11 mouse cellular contexts compared by ENCODE assay signal in the genomic region with DNA sequence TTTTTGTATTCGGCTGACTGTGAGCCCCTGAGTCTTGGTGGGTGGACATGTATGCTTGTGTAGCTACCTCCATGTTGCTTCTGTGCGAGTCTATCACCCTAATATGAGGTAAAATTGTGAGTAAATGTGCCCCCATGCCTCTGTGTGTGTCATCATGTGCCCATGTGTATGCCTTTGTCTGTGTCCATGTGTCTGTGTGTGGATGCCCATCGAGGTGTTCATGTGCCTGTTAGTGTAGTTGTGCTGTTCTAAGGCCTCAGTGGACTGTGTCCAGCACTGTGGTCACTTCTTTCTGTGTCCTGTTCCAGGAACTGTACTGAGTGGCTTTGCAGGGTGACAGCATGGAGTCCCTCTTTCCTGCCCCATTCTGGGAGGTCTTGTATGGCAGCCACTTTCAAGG. TPM values are rescaled to one million over a fixed set of nuclear protein-coding genes. Genes with fewer than 3 reads are reported as not detected.
DNase-seq lines count a peak whose midpoint lies in the region; ATAC-seq and TF ChIP-seq lines count a peak whose summit lies in the region.
"Had no signal": no experiment of that assay in that cellular context is flagged by ENCODE, and none has a peak within 500 bp of the region (broad histone marks: within the 10 kb centered on the region; RNA-seq: fewer than 3 reads in every experiment).

No protein-coding gene starts in this region.

- no peaks in the 10 kb centered on the region for H3K9me3 ChIP-seq in heart, embryonic 15.5 days (replicated peaks)
- H3K9me3 ChIP-seq in embryonic facial prominence, embryonic 11.5 days (replicated peaks; ENCODE audit: control insufficient read depth, low read length): no peaks in the 10 kb centered on the region
- H3K9me3 ChIP-seq in forebrain, postnatal 0 days (ENCODE audit: low read length): no peaks in the 10 kb centered on the region
- H3K9me3 ChIP-seq in midbrain, embryonic 12.5 days: no peaks in the 10 kb centered on the region

- WGBS in heart, embryonic 15.5 days: 62% methylated on average over 3 of the region's 3 CpGs
- WGBS in embryonic facial prominence, embryonic 11.5 days: 74% methylated on average over 3 of the region's 3 CpGs
- WGBS in forebrain, postnatal 0 days: 45% methylated on average over 3 of the region's 3 CpGs
- WGBS in midbrain, embryonic 12.5 days: 69% methylated on average over 3 of the region's 3 CpGs

- TF ChIP-seq CTCF in forebrain, postnatal 0 days (IDR thresholded peaks at IDR 0.05; ENCODE audit: low read depth): no peak

- peak overlapping the region; percentile 36; the same call in 1 of the 2 replicates for H3K27ac ChIP-seq in heart, embryonic 15.5 days
- H3K27ac ChIP-seq in embryonic facial prominence, embryonic 11.5 days (replicated peaks; ENCODE audit: low read depth, low read length): no peak overlapping the region; the same call in 1 of the 2 replicates
- peak overlapping the region; percentile 77 for H3K27ac ChIP-seq in forebrain, postnatal 0 days (ENCODE audit: low read depth, low read length)
- peak overlapping the region; percentile 88 for H3K27ac ChIP-seq in midbrain, embryonic 12.5 days (replicated peaks)

- DNase-seq in heart, postnatal 4 days: no peak
- no peak for DNase-seq in embryonic facial prominence, embryonic 11.5 days (ENCODE audit: low spot score)
- peak; percentile 63 for DNase-seq in forebrain, postnatal 0 days
- DNase-seq in retina, postnatal 1 day: no peak
- no peak for DNase-seq in thymus, postnatal 4 days
- DNase-seq in kidney, postnatal 25 days: no peak
- DNase-seq: kidney, adult 8-10 months had no signal

- no peaks in the 10 kb centered on the region for H3K36me3 ChIP-seq in heart, embryonic 15.5 days
- H3K36me3 ChIP-seq in embryonic facial prominence, embryonic 11.5 days (replicated peaks; ENCODE audit: control insufficient read depth, insufficient read depth, low read depth, low read length): no peaks in the 10 kb centered on the region
- peaks cover 18% of the 10 kb centered on the region for H3K36me3 ChIP-seq in forebrain, postnatal 0 days (ENCODE audit: insufficient read depth)
- H3K36me3 ChIP-seq in midbrain, embryonic 12.5 days: peaks cover 16% of the 10 kb centered on the region

- H3K4me3 ChIP-seq in heart, embryonic 15.5 days: peak overlapping the region; percentile 38
- H3K4me3 ChIP-seq in embryonic facial prominence, embryonic 11.5 days (ENCODE audit: low read depth, low read length): peak overlapping the region; percentile 17; the same call in 1 of the 2 replicates
- H3K4me3 ChIP-seq in forebrain, postnatal 0 days (ENCODE audit: low read depth, low read length): peak overlapping the region; percentile 48
- peak overlapping the region; percentile 45 for H3K4me3 ChIP-seq in midbrain, embryonic 12.5 days

- no peak for ATAC-seq in heart, embryonic 15.5 days (replicated peaks; ENCODE audit: insufficient number of reproducible peaks, insufficient read depth, low FRiP score, low read depth)
- ATAC-seq in embryonic facial prominence, embryonic 11.5 days (replicated peaks; ENCODE audit: insufficient number of reproducible peaks, low FRiP score, low TSS enrichment, low read depth): no peak; the same call in 1 of the 2 replicates
- peak; percentile 34 for ATAC-seq in forebrain, postnatal 0 days
- peak; percentile 21 for ATAC-seq in midbrain, embryonic 12.5 days (ENCODE audit: low FRiP score, low read depth)

- peaks cover 13% of the 10 kb centered on the region for H3K4me1 ChIP-seq in heart, embryonic 15.5 days (replicated peaks)
- H3K4me1 ChIP-seq in embryonic facial prominence, embryonic 11.5 days (ENCODE audit: control insufficient read depth, insufficient read depth, low read length): no peaks in the 10 kb centered on the region
- H3K4me1 ChIP-seq in forebrain, postnatal 0 days (ENCODE audit: insufficient read depth): peaks cover 13% of the 10 kb centered on the region
- peaks cover 40% of the 10 kb centered on the region for H3K4me1 ChIP-seq in midbrain, embryonic 12.5 days

- H3K27me3 ChIP-seq in heart, embryonic 15.5 days: no peaks in the 10 kb centered on the region
- no peaks in the 10 kb centered on the region for H3K27me3 ChIP-seq in embryonic facial prominence, embryonic 11.5 days (ENCODE audit: control insufficient read depth, insufficient read depth, low read length)
- no peaks in the 10 kb centered on the region for H3K27me3 ChIP-seq in forebrain, postnatal 0 days (ENCODE audit: insufficient read depth, low read length)
- no peaks in the 10 kb centered on the region for H3K27me3 ChIP-seq in midbrain, embryonic 12.5 days

- H3K4me2 ChIP-seq in heart, embryonic 15.5 days: peak overlapping the region; percentile 57
- peak overlapping the region; percentile 36 for H3K4me2 ChIP-seq in embryonic facial prominence, embryonic 11.5 days (ENCODE audit: low read depth, low read length)
- peak overlapping the region; percentile 68 for H3K4me2 ChIP-seq in forebrain, postnatal 0 days (ENCODE audit: low read depth)
- H3K4me2 ChIP-seq in midbrain, embryonic 12.5 days (replicated peaks): peak overlapping the region; percentile 53

- peak overlapping the region; percentile 28; the same call in 1 of the 2 replicates for H3K9ac ChIP-seq in heart, embryonic 15.5 days
- peak overlapping the region; percentile 33; the same call in 1 of the 2 replicates for H3K9ac ChIP-seq in embryonic facial prominence, embryonic 11.5 days (replicated peaks; ENCODE audit: low read length)
- H3K9ac ChIP-seq in forebrain, postnatal 0 days: peak overlapping the region; percentile 71
- H3K9ac ChIP-seq in midbrain, embryonic 12.5 days (replicated peaks): peak overlapping the region; percentile 57

RNA-seq across cellular contexts. Expression of gene Oprl1, which starts 0.6 kb away (rescaled TPM):
- polyA plus RNA-seq in heart, embryonic 15.5 days (2015; fragmentation: Nextera tagmentation; extraction: Ambion mirVana): 1.8 and 3.0 TPM in 2 replicates
- total RNA-seq in heart, postnatal 4 days (2021): under 1 TPM; 0.24 to 0.54 TPM
- polyA plus RNA-seq in embryonic facial prominence, embryonic 11.5 days (2014; fragmentation: Nextera tagmentation; extraction: Ambion mirVana): 4.6 and 6.1 TPM in 2 replicates
- 114 and 134 TPM in 2 replicates for total RNA-seq in forebrain, postnatal 0 days (2014; rRNA removed)
- polyA plus RNA-seq in forebrain, postnatal 0 days (2015; fragmentation: Nextera tagmentation; extraction: Ambion mirVana): 51.3 and 62.5 TPM in 2 replicates
- 41.8 and 42.5 TPM in 2 replicates for polyA plus RNA-seq in midbrain, embryonic 12.5 days (2016; fragmentation: Nextera tagmentation; extraction: Ambion mirVana)

RNA-seq across cellular contexts. Expression of gene Lkaaear1, which starts 17.1 kb away (rescaled TPM):
- not detected in 2 replicates for polyA plus RNA-seq in heart, embryonic 15.5 days (2015; fragmentation: Nextera tagmentation; extraction: Ambion mirVana)
- total RNA-seq in heart, postnatal 4 days (2021): not detected
- not detected in 2 replicates for polyA plus RNA-seq in embryonic facial prominence, embryonic 11.5 days (2014; fragmentation: Nextera tagmentation; extraction: Ambion mirVana)
- total RNA-seq in forebrain, postnatal 0 days (2014; rRNA removed): not detected in 2 replicates
- polyA plus RNA-seq in forebrain, postnatal 0 days (2015; fragmentation: Nextera tagmentation; extraction: Ambion mirVana): not detected in 2 replicates
- not detected in 2 replicates for polyA plus RNA-seq in midbrain, embryonic 12.5 days (2016; fragmentation: Nextera tagmentation; extraction: Ambion mirVana)
- total RNA-seq: left cerebral cortex, postnatal 4 days; megakaryocyte-erythroid progenitor cell, adult 5-6 weeks had no signal

RNA-seq across cellular contexts. Expression of gene Rgs19, which starts 21.6 kb away (rescaled TPM):
- polyA plus RNA-seq in heart, embryonic 15.5 days (2015; fragmentation: Nextera tagmentation; extraction: Ambion mirVana): 30.9 and 45.3 TPM in 2 replicates
- total RNA-seq in heart, postnatal 4 days (2021): 10 to 100 TPM; 11.3 to 15.8 TPM
- polyA plus RNA-seq in embryonic facial prominence, embryonic 11.5 days (2014; fragmentation: Nextera tagmentation; extraction: Ambion mirVana): 74.3 and 83.0 TPM in 2 replicates
- total RNA-seq in forebrain, postnatal 0 days (2014; rRNA removed): 43.7 and 50.2 TPM in 2 replicates
- polyA plus RNA-seq in forebrain, postnatal 0 days (2015; fragmentation: Nextera tagmentation; extraction: Ambion mirVana): 56.4 and 57.4 TPM in 2 replicates
- polyA plus RNA-seq in midbrain, embryonic 12.5 days (2016; fragmentation: Nextera tagmentation; extraction: Ambion mirVana): 44.9 and 45.3 TPM in 2 replicates

RNA-seq across cellular contexts. Expression of gene Tcea2, which starts 35.3 kb away (rescaled TPM):
- 13.5 and 19.2 TPM in 2 replicates for polyA plus RNA-seq in heart, embryonic 15.5 days (2015; fragmentation: Nextera tagmentation; extraction: Ambion mirVana)
- 10 to 100 TPM in 1 of 2 experiments, 1 to 10 TPM in 1; 9.9 to 11.1 TPM for total RNA-seq in heart, postnatal 4 days (2021)
- polyA plus RNA-seq in embryonic facial prominence, embryonic 11.5 days (2014; fragmentation: Nextera tagmentation; extraction: Ambion mirVana): 21.8 and 22.5 TPM in 2 replicates
- total RNA-seq in forebrain, postnatal 0 days (2014; rRNA removed): 51.1 and 55.6 TPM in 2 replicates
- 53.8 and 57.5 TPM in 2 replicates for polyA plus RNA-seq in forebrain, postnatal 0 days (2015; fragmentation: Nextera tagmentation; extraction: Ambion mirVana)
- 21.1 and 23.3 TPM in 2 replicates for polyA plus RNA-seq in midbrain, embryonic 12.5 days (2016; fragmentation: Nextera tagmentation; extraction: Ambion mirVana)

RNA-seq across cellular contexts. Expression of gene Sox18, which starts 43.9 kb away (rescaled TPM):
- polyA plus RNA-seq in heart, embryonic 15.5 days (2015; fragmentation: Nextera tagmentation; extraction: Ambion mirVana): 41.9 and 47.2 TPM in 2 replicates
- 10 to 100 TPM; 75.9 to 80.3 TPM for total RNA-seq in heart, postnatal 4 days (2021)
- 15.9 and 20.4 TPM in 2 replicates for polyA plus RNA-seq in embryonic facial prominence, embryonic 11.5 days (2014; fragmentation: Nextera tagmentation; extraction: Ambion mirVana)
- total RNA-seq in forebrain, postnatal 0 days (2014; rRNA removed): 5.4 and 8.9 TPM in 2 replicates
- 8.6 and 11.1 TPM in 2 replicates for polyA plus RNA-seq in forebrain, postnatal 0 days (2015; fragmentation: Nextera tagmentation; extraction: Ambion mirVana)
- polyA plus RNA-seq in midbrain, embryonic 12.5 days (2016; fragmentation: Nextera tagmentation; extraction: Ambion mirVana): 15.4 and 19.3 TPM in 2 replicates
- total RNA-seq: megakaryocyte-erythroid progenitor cell, adult 5-6 weeks had no signal

Comparison
In these comparisons a context has a peak if more than half of its experiments do, and no peak if none do; other contexts are left out.
1. ATAC-seq: peak in forebrain, postnatal 0 days (single experiment) and midbrain, embryonic 12.5 days (single experiment); none in heart, embryonic 15.5 days (single experiment) and embryonic facial prominence, embryonic 11.5 days (single experiment).
2. Peak in every context shown above with its lines, with median percentiles within 50 percentile points of each other: H3K4me2 ChIP-seq, H3K4me3 ChIP-seq and H3K9ac ChIP-seq.